In genomic region chr11:98945605-98945977, GRCm38 (mm10) we compare ENCODE assay signal across 9 mouse cellular contexts. TPM values are rescaled to one million over a fixed set of nuclear protein-coding genes. Genes with fewer than 3 reads are reported as not detected.
A peak's percentile ranks its signal among the peaks of the same experiment; 100 is the strongest.
DNase-seq lines count a peak whose midpoint lies in the region; ATAC-seq and TF ChIP-seq lines count a peak whose summit lies in the region.
"Had no signal": no experiment of that assay in that cellular context is flagged by ENCODE, and none has a peak within 500 bp of the region (broad histone marks: within the 10 kb centered on the region; RNA-seq: fewer than 3 reads in every experiment).

No protein-coding gene starts in this region.

- H3K4me2 ChIP-seq in kidney, embryonic 14.5 days (replicated peaks; ENCODE audit: low read depth, low read length) = no peak overlapping the region
- H3K4me2 ChIP-seq in intestine, postnatal 0 days (replicated peaks; ENCODE audit: low read depth) = no peak overlapping the region
- H3K4me2 ChIP-seq in liver, embryonic 16.5 days (ENCODE audit: low read depth, low read length) = 0 out of 2 replicates have a peak overlapping the region, but pooled peaks have one; percentile 22

- H3K4me1 ChIP-seq in kidney, embryonic 14.5 days (ENCODE audit: control insufficient read depth, insufficient read depth, low read length) = peaks cover 64% of the 10 kb centered on the region
- peaks cover 30% of the 10 kb centered on the region for H3K4me1 ChIP-seq in intestine, postnatal 0 days (replicated peaks; ENCODE audit: control insufficient read depth, insufficient read depth, low read length)
- peaks cover 79% of the 10 kb centered on the region for H3K4me1 ChIP-seq in liver, embryonic 16.5 days (ENCODE audit: control insufficient read depth, low read depth, low read length)

- H3K9me3 ChIP-seq in kidney, embryonic 14.5 days (ENCODE audit: control insufficient read depth, low read length) = no peaks in the 10 kb centered on the region
- H3K9me3 ChIP-seq in intestine, postnatal 0 days (ENCODE audit: control insufficient read depth) = no peaks in the 10 kb centered on the region
- H3K9me3 ChIP-seq in liver, embryonic 16.5 days (replicated peaks; ENCODE audit: control insufficient read depth, low read length) = no peaks in the 10 kb centered on the region
- H3K9me3 ChIP-seq: midbrain, embryonic 12.5 days had no signal

- no peak overlapping the region for H3K9ac ChIP-seq in kidney, embryonic 14.5 days (ENCODE audit: low read depth, low read length)
- no peak overlapping the region for H3K9ac ChIP-seq in intestine, postnatal 0 days (ENCODE audit: low read depth, low read length)
- H3K9ac ChIP-seq in liver, embryonic 16.5 days (ENCODE audit: low read depth, low read length) = no peak overlapping the region
- H3K9ac ChIP-seq: midbrain, embryonic 12.5 days had no signal

- H3K4me3 ChIP-seq in kidney, embryonic 14.5 days (ENCODE audit: low read length) = no peak overlapping the region
- H3K4me3 ChIP-seq in intestine, postnatal 0 days (ENCODE audit: low read depth, low read length) = no peak overlapping the region
- H3K4me3 ChIP-seq in liver, embryonic 16.5 days (ENCODE audit: low read depth, low read length) = no peak overlapping the region
- H3K4me3 ChIP-seq: midbrain, embryonic 12.5 days had no signal

- H3K27ac ChIP-seq in kidney, embryonic 14.5 days (ENCODE audit: low read depth, low read length) = no peak overlapping the region
- peak overlapping the region; percentile 41; the same call in 1 of the 2 replicates for H3K27ac ChIP-seq in intestine, postnatal 0 days (ENCODE audit: low read depth, low read length)
- H3K27ac ChIP-seq in liver, embryonic 16.5 days (ENCODE audit: low read length) = peak overlapping the region; percentile 65
- H3K27ac ChIP-seq: midbrain, embryonic 12.5 days had no signal

- H3K27me3 ChIP-seq in kidney, embryonic 14.5 days (ENCODE audit: control insufficient read depth, insufficient read depth, low read length) = no peaks in the 10 kb centered on the region
- no peaks in the 10 kb centered on the region for H3K27me3 ChIP-seq in intestine, postnatal 0 days (replicated peaks; ENCODE audit: control insufficient read depth, insufficient read depth, low read length)
- no peaks in the 10 kb centered on the region for H3K27me3 ChIP-seq in liver, embryonic 16.5 days (ENCODE audit: control insufficient read depth, insufficient read depth, low read depth, low read length)

- WGBS in kidney, embryonic 14.5 days = 72% methylated on average over 3 of the region's 3 CpGs
- WGBS in intestine, postnatal 0 days = 56% methylated on average over 3 of the region's 3 CpGs
- 65% methylated on average over 3 of the region's 3 CpGs for WGBS in liver, embryonic 16.5 days (ENCODE audit: insufficient replicate concordance)

- TF ChIP-seq CTCF in intestine, postnatal 0 days (IDR thresholded peaks at IDR 0.05; ENCODE audit: low read depth) = no peak

- DNase-seq in kidney, adult 11 months = peak; percentile 94
- peak; percentile 86 to 90 for DNase-seq in adrenal gland, postnatal 36 days
- no peak for DNase-seq in right cerebral cortex, postnatal 14 days
- DNase-seq in MN1 (ENCODE audit: low spot score) = no peak
- DNase-seq in thymus, postnatal 4 days = no peak

- peaks cover 10% of the 10 kb centered on the region for H3K36me3 ChIP-seq in kidney, embryonic 14.5 days (ENCODE audit: control insufficient read depth, insufficient read depth, low read length)
- peaks cover 3% of the 10 kb centered on the region; the same call in 1 of the 2 replicates for H3K36me3 ChIP-seq in intestine, postnatal 0 days (ENCODE audit: control insufficient read depth, insufficient read depth)
- H3K36me3 ChIP-seq in liver, embryonic 16.5 days (ENCODE audit: control insufficient read depth, insufficient read depth) = no peaks in the 10 kb centered on the region
- H3K36me3 ChIP-seq: midbrain, embryonic 12.5 days had no signal

- ATAC-seq in kidney, embryonic 14.5 days (ENCODE audit: low FRiP score, low TSS enrichment) = no peak
- ATAC-seq in intestine, postnatal 0 days = no peak
- peak; percentile 33; the same call in 1 of the 2 replicates for ATAC-seq in liver, embryonic 16.5 days (ENCODE audit: low read depth)

RNA-seq across cellular contexts. Expression of gene Rara, which starts 18.0 kb away (rescaled TPM):
- polyA plus RNA-seq in kidney, embryonic 14.5 days (2014; fragmentation: Nextera tagmentation; extraction: Ambion mirVana) = 27.7 and 36.7 TPM in 2 replicates
- total RNA-seq in adrenal gland, postnatal 36 days (2021) = 10 to 100 TPM; 20.0 to 24.5 TPM
- polyA plus RNA-seq in intestine, postnatal 0 days (2015; fragmentation: Nextera tagmentation; extraction: Ambion mirVana) = 22.2 and 22.4 TPM in 2 replicates
- polyA plus RNA-seq in liver, embryonic 16.5 days (2015; fragmentation: Nextera tagmentation; extraction: Ambion mirVana) = 4.2 and 5.4 TPM in 2 replicates

RNA-seq across cellular contexts. Expression of gene Gjd3, which starts 37.2 kb away (rescaled TPM):
- 0.64 TPM in 1 of 2 replicates, not detected in the other for polyA plus RNA-seq in kidney, embryonic 14.5 days (2014; fragmentation: Nextera tagmentation; extraction: Ambion mirVana)
- total RNA-seq in adrenal gland, postnatal 36 days (2021) = not detected
- polyA plus RNA-seq in intestine, postnatal 0 days (2015; fragmentation: Nextera tagmentation; extraction: Ambion mirVana) = 0.61 and 0.80 TPM in 2 replicates
- 0.15 TPM in 1 of 2 replicates, not detected in the other for polyA plus RNA-seq in liver, embryonic 16.5 days (2015; fragmentation: Nextera tagmentation; extraction: Ambion mirVana)

RNA-seq across cellular contexts. Expression of gene Cdc6, which starts 38.0 kb away (rescaled TPM):
- 32.5 and 44.1 TPM in 2 replicates for polyA plus RNA-seq in kidney, embryonic 14.5 days (2014; fragmentation: Nextera tagmentation; extraction: Ambion mirVana)
- total RNA-seq in adrenal gland, postnatal 36 days (2021) = 1 to 10 TPM in 1 of 2 experiments, under 1 TPM in 1; 0.89 to 1.5 TPM
- 4.0 and 4.5 TPM in 2 replicates for polyA plus RNA-seq in intestine, postnatal 0 days (2015; fragmentation: Nextera tagmentation; extraction: Ambion mirVana)
- polyA plus RNA-seq in liver, embryonic 16.5 days (2015; fragmentation: Nextera tagmentation; extraction: Ambion mirVana) = 52.7 and 57.3 TPM in 2 replicates

Comparison
In these comparisons a context has a peak if more than half of its experiments do, and no peak if none do; other contexts are left out.
1. DNase-seq: peak in kidney, adult 11 months (single experiment) and adrenal gland, postnatal 36 days (2 of 2); none in right cerebral cortex, postnatal 14 days (single experiment), MN1 (single experiment) and thymus, postnatal 4 days (single experiment).